Mouse (Mus musculus) urinary bladder, postnatal 10 days (tissue): ENCODE measurements around the gene Lamb3.
"Not testable (repeated sequence)": the region's sequence is repeated elsewhere in the genome, so short reads cannot be mapped to it uniquely, and the experiment has no call there.

Source experiments
- DNase-seq: peaks from one replicate; pipeline ENCODE4 v3.0.0; 2022; ENCODE audit warnings: low spot score

The Lamb3 gene

DNA sequence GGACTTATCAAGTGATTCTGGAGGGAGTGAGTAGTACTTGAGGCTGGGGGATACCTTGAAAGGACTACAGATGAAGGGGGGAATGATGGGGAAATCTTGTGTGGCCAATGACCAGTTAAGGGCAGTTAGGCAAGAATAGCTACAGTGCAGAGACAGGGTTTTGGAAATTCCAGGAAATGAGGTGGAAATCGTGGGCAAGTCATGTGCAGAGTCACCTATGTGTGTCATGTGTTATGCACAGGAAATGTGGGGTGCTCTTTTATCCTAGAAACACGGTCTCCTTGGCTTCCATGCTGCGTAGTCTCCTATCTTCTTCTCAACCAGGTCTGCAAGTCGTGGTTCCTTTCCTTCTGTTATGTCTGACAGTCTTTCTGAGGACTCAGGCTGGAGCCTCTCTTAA is 72.0 kb downstream of the Lamb3 start:
- DNase-seq = no peak

DNA sequence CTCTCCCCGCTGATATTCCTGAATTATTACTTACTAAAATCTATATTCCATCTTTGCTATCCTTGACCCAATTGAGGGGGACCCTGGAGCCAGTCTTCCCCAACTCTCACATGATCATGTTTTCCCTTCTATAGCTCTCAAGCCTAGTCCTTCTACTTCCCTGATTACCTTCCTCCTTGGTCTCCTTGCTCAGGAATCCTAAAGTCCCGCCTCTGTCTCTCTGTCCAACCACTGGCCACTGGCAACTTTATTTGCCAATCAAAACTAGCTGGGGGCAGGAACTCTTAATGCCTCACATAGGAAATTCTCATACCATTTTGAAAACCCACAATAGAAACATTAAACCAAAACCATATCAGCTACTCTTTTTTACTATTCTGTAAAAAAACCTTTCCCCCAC is 73.8 kb downstream of the Lamb3 start:
- no peak for DNase-seq

DNA sequence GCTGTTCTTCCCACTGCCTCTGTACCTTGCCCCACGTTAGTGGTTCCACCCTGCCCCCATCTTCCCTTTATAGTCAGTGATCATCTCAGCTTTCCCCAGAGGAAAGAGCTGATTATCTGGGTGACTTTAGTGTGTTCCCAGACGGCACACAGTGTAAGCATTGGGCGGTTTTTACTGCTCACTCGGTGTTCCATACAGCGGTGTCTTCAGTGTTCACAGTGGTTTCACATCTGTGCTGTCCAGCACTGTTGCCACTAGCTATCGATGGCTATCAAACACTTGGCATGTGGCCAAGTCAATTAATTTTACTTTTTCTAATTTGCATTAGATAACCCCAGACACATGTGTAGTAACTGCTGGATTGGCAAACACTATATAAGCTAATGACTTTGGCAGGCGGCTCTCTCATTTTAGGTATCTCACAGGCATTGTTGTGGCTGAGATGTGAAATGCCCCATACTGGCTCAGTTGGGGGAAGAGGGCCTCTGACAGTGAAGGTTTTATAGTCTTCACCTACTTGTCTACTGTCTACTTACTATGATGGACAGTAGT is 76.8 kb downstream of the Lamb3 start:
- DNase-seq = no peak

DNA sequence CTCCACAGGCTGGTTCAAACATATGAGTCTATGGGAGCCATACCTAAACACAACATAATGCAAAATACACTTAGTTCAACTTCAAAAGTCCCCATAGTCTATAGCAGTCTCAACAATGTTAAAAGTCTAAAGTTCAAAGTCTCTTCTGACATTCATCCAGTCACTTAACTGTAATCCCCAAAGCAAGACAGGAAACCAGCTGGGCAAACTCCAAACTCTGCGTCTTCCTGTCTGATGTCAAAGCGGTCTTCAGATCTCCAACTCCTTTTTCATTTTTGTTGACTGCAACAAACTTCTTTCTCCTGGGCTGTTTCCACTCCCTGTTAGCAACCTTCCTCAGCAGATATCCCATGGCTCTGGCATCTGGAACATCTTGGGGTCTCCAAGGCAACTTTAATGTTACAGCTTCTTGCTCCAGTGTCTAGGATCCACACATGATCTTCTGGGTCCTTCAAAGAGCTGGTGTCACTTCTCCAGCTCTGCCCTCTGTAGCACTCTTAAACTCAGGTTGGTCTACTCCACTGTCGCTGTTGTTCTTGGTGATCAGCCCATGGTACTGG is 78.3 kb downstream of the Lamb3 start:
- not testable (repeated sequence) for DNase-seq

DNA sequence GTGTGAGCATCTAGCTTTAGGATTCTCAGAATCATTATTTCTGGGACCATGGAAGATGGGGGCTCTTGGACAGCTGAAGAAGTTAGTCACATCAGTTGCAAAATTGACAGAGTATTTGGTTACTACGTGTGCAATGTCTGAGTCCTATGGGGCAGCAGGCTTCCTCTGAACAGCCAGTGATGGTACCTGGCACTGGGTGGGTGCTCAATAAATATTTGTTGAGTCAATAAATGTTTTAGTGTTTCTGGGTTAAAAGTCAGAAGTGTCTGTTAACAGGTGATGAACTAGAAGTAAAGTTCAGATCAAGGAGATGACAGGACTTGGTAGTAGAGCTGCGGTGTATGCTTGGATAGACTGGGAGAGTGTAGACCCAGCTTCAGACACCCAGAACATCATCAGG is 80.1 kb downstream of the Lamb3 start:
- no peak for DNase-seq

DNA sequence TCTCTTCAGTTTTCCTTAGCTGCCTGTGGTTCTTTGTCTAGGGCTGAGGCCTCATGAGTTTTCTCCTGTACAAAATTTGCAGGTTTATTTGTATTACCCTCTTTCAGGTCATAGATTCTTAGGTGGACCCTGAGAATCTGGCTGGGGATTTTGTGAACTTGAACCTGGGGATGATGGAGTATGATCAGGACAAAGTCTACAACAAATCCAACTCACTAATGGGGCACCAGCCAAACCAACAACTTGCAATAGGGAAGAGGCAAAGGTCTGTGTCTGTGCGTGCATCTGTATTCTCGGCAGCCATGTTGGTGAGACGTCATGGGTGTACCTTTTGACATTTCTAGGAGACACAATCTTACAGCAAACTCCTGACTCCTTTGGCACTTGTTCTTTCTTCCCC is 81.6 kb downstream of the Lamb3 start:
- no peak for DNase-seq

DNA sequence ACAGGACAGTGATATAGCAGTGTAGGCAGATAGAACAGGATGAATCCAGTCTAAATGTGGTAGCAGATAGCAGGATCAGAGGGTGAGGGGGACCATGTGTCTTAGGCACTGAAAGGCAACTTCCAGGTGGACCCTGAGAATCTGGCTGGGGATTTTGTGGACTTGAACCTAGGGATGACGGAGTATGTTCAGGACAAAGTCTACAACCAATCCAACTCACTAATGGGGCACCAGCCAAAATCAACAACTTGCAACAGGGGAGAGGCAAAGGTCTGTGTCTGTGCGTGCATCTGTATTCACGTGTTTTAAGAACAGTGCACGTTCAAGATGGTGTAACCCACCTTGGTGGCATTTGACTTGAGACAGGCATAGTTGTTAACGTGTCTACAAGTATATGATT is 82.4 kb downstream of the Lamb3 start:
- no peak for DNase-seq

DNA sequence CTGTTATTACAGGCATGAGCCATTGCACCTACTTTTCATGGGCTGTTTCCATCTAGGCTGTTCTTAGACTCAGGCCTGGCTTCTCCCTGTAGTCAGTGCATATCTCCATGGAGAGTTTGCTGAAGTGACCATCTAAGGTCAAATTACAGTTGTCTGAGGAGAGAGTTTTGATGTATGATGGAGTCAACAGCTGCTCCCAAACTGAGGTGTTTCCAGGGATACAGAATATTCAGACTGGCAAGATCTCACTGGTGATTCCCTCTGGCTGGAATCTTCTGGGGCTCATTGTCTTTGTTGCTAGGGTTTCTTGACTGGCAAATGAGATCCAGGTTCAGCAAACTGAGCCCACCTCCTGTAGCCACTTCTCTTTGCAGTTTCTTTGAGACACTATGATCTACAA is 83.2 kb downstream of the Lamb3 start:
- DNase-seq = no peak

DNA sequence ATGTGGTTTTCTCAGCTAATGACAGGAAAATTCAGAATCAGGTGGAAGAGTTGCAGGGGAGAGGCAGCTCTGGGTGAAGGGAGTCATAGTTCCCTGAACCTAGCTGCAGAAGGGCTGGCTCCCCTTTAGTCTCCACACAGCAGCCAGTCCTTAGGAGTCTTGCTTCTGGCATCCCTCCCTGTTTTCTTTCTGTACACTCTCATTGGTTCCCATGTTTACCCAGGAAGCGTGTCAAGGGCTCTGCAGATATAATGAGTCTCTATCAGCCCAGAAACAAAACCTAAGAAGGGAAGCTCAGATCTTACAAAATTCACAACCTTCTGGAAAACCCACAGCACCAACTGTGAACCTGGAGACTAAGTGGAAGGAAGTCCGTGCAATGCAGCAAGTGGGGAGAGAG is 85.5 kb downstream of the Lamb3 start:
- no peak for DNase-seq

DNA sequence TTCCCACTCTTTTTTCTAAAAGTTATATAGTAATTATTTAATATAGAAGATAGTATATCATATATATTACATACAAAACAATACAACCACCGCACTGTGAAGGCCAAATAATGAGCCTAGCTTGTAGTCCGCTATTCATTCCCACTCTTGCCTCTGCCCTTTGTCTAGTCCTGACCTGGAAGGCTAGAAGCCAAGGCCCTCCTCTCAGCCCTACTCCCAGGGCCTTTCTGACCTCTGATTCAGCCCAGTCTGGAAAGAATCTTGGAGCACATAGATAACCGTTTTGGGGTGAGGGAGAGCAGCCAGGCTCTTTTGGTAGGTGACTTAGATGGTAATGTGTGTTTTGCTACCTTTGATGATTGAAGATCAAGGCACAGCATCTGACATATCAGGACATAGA is 86.4 kb downstream of the Lamb3 start:
- DNase-seq = no peak

DNA sequence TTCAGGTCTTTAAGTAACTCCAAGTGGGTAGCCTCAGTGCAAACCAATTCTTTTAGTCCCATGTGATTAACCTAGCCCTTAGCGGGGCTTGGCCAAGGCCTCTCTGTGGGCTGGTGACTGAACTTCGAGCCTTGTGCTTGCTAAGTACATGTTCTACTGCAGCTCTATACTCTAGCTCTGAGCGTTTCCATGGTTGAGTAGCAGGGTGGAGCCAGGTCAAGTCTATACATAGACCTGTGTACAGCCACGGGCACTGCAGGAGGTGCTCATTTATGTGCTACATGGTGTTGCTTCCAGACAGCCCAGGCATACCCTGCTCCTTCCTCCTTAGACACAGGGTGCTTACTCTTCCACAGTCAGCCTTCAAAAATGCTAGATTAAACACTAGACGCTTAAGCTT is 88.4 kb downstream of the Lamb3 start:
- DNase-seq = no peak

DNA sequence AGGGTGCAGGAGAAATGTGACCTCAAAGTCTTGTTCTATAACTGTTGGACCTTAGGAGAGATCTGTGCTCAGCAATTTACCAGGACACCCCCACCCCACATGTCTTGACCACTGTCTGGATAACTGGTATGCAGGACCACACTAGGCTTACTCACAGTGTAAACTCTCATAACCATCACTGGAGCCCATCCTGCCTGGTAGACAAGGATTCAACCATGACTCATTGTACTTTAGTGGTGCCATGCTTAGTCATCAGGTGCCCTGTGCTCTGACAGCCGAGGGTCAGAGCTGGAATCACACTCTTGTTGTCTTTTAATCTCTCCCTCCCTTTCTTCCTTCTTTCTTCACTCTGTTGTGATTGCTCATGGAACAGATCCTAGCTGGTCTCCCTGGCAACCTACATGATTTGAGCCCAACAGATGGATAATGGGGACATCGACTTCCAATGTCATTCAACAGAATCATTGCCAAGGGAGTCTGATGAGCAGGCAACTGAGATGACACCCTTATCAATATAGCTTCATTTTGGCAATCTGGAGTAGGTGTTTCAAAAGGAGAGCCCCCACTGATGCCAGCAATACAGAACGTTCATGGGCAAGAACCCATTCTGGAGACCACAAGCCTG is 90.8 kb downstream of the Lamb3 start:
- DNase-seq = no peak

DNA sequence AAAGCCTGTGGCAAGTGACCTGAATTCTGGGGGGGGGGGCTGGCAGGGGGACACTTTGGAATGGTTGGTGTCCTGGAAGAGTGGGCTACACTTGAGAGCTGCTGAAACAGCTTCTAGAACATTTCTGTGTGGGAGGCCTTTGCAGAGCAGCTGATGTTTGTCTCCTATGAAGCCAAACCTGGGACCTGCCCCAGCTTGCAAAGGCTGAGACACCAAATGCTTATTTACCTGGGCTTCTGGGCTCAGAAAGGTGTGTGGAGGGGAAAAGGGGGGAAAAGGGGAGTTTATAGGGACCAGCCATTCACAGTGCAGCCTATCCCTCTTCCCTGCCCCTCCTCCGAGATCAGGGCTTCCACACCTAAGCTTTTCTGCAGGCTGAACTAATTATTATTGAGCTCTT is 92.5 kb downstream of the Lamb3 start:
- DNase-seq = no peak

DNA sequence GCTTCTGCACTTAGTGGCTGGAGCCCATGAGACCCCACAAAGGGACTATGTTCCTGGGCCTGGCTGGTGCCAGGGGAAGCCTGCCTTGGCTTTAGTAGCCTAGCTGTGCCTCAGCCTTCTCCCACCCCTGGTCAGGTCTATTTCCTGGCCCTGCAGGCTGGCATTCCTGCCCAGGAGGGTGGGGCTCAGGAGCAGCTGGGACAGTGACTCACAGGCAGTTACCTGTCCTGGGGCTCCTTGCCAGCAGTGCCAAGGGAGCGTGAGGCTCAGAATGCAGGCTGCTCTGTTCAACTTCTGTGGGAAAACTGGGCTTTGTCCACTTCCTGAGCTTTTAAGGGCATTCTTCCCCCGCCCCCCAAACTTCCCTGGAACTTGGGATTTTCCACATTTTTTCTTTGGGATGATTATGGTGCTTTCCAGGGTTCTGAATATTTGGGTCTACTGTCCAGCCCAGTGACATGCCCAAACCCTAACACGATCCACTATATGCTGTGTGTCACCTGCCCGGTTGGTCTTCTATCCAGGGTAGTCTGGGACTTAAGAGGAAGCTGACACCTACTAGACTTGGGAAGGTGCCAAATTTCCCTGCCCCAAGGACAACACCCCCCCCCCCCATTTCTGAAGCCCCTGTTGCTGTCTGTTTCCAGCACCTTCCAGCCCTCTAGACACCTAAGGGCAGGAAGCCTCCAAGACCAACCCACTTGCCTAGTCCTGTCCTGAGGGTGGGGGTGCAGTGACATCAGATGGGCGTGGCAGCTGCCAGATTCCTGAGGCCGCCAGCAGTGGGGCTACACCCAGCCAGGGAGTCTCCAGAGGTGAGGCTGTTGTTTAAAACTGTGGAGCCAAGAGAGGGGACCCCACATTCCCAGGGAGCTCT is 94.0 kb downstream of the Lamb3 start:
- DNase-seq = peak; percentile 24

DNA sequence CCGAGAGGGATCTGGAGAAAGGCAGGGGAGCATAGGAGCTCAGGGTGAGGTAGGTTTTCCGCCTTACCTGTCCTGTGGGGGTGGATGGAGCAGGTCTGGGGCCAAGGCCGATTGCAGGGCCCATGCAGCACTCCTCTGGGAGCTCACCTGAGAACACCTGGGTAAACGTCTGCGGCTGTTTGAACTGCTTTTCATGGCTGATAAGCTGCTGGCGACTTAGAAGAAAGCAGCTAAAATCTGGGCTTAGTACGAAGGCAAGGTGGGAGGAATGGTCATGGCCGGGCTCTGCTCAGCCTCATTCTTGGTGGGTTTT is 94.5 kb downstream of the Lamb3 start:
- DNase-seq = no peak

DNA sequence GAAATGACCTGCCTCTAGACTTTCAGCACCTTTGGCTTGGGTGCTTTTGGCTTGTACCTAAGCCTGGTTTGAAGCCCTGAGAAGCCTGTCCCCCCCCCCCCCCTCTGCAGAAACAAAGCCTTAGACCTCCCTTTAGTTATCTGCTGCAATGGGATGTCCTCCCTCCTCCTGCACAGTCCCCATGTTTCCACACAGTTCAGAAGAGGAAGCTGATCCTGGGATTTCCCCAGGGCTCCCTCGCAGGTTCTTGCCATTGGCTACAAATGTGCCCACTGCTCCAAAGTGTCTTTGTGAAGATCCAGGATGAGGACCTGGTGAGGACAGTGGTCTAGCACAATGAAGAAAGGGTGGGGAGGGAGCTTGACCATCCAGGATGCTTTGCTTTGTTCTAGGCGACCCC is 95.6 kb downstream of the Lamb3 start:
- DNase-seq = no peak

DNA sequence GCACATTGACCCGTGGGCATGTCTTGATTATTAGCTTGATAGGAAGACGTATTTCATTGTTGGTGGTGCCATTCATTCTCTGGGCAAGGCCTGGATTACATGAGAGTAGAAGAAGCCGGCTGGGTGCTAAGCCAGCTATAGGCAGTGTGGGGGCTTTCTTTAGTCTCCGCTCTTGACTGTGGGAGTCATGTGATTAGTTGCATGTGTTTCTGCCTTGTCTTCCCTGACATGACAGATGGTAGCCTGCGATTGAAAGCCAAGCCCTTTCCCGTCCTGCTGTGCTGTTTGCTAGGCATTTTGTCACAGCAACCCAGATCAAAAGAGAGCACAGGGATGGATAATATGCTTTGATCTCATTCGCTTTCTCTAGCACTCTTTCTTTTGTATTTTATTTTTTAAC is 97.9 kb downstream of the Lamb3 start:
- no peak for DNase-seq

DNA sequence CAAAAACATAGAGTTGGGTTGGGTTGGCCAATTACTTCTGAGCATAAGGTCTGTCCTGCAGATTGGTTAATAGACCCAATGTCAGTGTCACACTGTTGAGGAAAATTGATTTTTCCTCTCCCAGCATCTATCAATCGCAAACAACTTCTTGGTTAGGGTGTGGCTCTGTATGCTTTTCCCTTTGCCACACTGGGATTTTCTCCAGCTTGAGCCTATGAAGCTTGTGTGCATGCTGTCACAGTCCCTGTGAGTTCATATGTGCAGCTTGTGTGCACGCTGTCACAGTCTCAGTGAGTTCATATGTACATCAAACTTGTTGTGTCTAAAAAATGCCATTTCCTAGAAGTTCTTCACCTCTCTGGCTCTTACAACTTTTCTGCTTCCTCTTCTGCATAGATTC is 99.3 kb downstream of the Lamb3 start:
- no peak for DNase-seq

DNA sequence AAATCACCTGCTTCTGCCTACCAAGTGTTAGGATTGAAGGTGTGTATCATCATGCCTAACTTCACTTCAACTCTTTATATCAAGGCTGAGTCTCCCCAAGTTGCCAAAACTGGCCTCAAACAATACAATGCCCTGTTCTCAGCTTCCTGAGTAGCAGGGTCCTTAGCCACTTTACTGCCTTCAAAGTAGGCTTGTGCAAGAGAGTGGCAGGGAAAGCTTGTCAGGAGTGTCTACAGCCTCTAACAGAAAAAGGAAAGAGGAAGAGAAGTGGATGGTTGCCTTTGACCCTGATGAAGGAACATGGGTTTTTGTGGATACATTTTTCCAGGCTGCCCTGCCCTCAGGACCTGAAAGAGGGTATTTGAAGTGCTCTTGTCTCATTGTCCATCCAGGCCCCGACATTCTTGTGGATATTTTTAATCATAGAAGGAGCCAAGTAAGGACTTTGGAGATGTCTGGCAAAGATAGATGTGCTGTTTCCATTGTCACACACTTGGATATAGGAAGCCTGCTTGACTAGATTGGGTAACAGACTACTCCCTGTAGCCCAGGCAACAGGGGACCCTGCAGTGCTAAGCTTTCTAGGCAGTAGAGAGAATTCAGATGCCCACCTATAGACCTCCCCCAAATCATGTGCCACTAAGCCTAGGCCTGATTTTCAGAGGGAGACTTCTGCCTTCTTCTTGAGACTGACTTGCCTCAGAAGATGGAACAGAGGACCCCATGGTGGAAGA is 102.5 kb downstream of the Lamb3 start:
- no peak for DNase-seq

DNA sequence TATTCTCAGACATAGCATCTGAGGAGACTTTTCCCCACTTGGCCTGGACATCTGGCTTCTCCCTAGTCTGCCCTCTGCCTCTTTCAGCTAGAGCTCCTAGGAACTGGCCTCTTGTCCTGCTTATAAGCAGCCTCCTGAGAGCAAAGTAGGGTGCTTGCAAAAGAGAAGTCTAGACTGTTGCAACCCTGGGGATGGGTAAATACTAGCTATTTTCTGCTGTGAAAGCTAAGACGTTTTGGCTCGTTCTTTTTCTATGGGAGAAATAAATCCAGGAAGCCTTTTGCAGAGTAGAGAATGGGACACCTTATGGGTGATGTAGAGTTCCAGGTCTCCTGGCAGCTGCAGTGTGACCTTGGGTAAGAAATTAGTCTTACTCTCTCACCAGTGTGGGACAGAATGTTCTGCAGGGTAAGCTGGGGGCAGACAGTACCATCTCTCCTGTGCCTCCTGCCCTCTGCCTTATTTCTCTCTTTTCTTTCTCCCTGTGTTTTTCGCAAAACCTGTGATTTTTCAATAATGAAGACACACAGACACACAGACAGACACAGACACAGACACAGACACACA is 103.1 kb downstream of the Lamb3 start:
- DNase-seq = no peak

DNA sequence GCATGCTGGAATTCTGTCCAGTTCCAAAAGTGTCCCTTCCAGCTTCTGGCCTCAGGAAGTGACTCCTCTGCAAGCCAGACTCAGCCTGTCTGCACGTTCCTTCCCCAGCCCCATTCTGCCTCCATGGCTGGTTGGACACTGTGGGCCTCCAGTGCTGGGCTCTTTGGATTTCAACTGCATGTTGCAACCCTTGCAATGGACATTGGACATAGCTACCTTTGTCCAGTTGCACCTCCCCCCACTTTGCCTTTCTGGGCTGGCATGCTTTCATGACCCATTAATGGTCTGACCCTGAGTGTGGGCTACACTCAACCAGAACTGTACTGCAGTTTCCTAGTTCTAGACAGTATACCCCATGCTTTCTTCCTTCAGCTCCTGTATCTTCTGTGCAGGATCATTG is 104.1 kb downstream of the Lamb3 start:
- DNase-seq = no peak

DNA sequence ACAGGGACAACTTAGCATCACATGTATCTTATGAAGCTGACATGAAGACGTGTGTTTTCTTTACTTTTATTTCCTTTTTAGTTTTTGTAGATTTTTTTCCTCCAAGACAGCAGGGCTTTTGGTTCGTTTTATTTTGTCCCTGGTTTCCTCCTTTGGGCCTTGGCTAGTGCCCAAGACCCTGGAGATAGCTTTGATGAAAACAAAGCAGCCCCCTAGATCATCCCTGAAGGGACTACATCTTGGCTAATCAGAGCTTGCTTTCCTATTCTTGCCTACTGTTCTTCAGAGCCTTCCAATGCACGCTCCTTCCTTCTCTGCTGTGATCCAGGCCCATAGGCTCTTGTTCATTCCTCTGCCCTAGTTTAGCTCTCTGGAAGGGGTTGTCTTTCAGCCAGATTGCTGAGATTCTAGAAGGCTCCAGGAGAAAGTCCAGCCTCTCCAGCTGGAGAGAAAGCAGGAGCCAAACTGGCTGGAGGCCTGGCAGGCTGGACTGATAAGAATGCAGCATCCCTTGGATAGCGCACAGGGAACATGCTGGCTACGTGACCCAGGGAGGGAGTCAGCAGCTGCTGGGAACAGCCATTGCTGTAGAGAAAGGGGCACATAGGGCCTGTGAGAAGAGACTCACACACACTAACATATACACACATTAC is 108.3 kb downstream of the Lamb3 start:
- DNase-seq = peak; percentile 39
